Mouse (Mus musculus) CH12.LX (cell line): Measurements from ENCODE around the gene Emc6.

ENCODE experiments used
- CTCF ChIP-seq, 2 experiments: IDR thresholded peaks in 1 of 2; conservative IDR thresholded peaks in 1 of 2; 2 replicates each; pipeline ENCODE4 v1.5.1; 2011 to 2012; ENCODE audit warnings: low read depth in 2 of 2, low read length in 2 of 2, improper control_type of control experiment in 1 of 2, inconsistent platforms in 1 of 2, mild to moderate bottlenecking in 1 of 2, moderate library complexity in 1 of 2
- GABPA ChIP-seq: IDR thresholded peaks from 2 replicates; pipeline ENCODE4 v1.6.1; 2012; ENCODE audit warnings: low read depth, low read length, improper control_type of control experiment, inconsistent platforms; ENCODE audit not compliant: insufficient replicate concordance
- IRF4 ChIP-seq: IDR thresholded peaks from 2 replicates; pipeline ENCODE4 v1.6.1; 2014; ENCODE audit warnings: low read depth, mild to moderate bottlenecking, inconsistent platforms, low read length, improper control_type of control experiment
- JUN ChIP-seq: IDR thresholded peaks from 2 replicates; pipeline ENCODE4 v1.6.1; 2011; ENCODE audit warnings: low read depth, mild to moderate bottlenecking, low read length, improper control_type of control experiment, moderate library complexity; ENCODE audit not compliant: insufficient read depth
- POLR2A ChIP-seq: IDR thresholded peaks from 2 replicates; pipeline ENCODE4 v1.6.1; 2011; ENCODE audit warnings: low read depth, mild to moderate bottlenecking, improper control_type of control experiment, low read length
- POLR2AphosphoS2 ChIP-seq: IDR thresholded peaks from 2 replicates; pipeline ENCODE4 v1.6.1; 2011; ENCODE audit warnings: low read depth, low read length, improper control_type of control experiment
- RAD21 ChIP-seq: IDR thresholded peaks from 2 replicates; pipeline ENCODE4 v1.6.1; 2011; ENCODE audit warnings: low read depth, mild to moderate bottlenecking, low read length, improper control_type of control experiment, moderate library complexity
- USF2 ChIP-seq: conservative IDR thresholded peaks from 2 replicates; pipeline ENCODE4 v1.6.1; 2011; ENCODE audit warnings: low read depth, low read length, improper control_type of control experiment
- ZKSCAN1 ChIP-seq: IDR thresholded peaks from 2 replicates; pipeline ENCODE4 v1.6.1; 2012; ENCODE audit warnings: low read depth, inconsistent platforms, low read length, improper control_type of control experiment, borderline replicate concordance

DNA sequence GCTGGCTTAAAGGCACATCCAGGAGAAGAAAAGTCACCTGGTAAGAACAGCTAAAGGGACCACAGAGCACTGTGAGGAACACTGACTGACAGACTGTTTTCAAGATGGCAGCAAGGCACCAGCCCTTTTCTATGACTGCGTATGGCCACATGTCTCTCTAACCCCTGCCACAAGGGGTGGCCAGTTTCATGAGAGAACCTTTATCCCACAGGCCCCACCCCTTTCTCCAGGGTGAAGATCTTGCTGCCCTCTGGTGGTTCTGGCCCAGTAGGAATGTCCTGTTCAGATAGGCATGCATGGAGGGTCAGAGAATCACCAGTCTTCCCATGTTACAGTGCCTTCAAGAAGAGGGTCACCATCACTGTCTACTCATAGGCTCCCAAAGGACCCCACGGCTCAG, 47.1 kb upstream of the Emc6 start:
- TF ChIP-seq GABPA, result no peak
- TF ChIP-seq ZKSCAN1, result no peak
- peak; percentile 49 for TF ChIP-seq RAD21
- TF ChIP-seq JUN, result no peak
- peak in 1 of 2 experiments; percentile 87; a peak in 2 of 4 replicates for TF ChIP-seq CTCF (conservative IDR thresholded peaks at IDR 0.05 in 1 of 2, IDR thresholded peaks at IDR 0.05 in 1 of 2; ENCODE audit: low read depth in 2 of 2, low read length in 2 of 2)
- TF ChIP-seq POLR2A, result no peak
- no peak for TF ChIP-seq IRF4
- no peak for TF ChIP-seq POLR2AphosphoS2
- no peak for TF ChIP-seq USF2
